Mouse (Mus musculus) myocyte (in vitro differentiated cells): ENCODE measurements around the gene Ppp2r5d.

Experiments
- CEBPB ChIP-seq: IDR thresholded peaks from 2 replicates; pipeline ENCODE4 v1.6.1; 2011; ENCODE audit warnings: mild to moderate bottlenecking, moderate library complexity; ENCODE audit not compliant: poor library complexity, insufficient read depth, severe bottlenecking
- MAX ChIP-seq: IDR thresholded peaks from one replicate; pipeline ENCODE4 v1.6.1; 2011; ENCODE audit warnings: low read depth, mild to moderate bottlenecking, control low read depth
- MYOD1 ChIP-seq, 3 experiments: IDR thresholded peaks; one replicate each; pipeline ENCODE4 v1.6.1; 2011; ENCODE audit warnings: control low read depth in 2 of 3, low read depth in 2 of 3, mild to moderate bottlenecking in 2 of 3, moderate library complexity in 1 of 3; ENCODE audit not compliant: insufficient read length in 2 of 3, control insufficient read depth in 1 of 3
- POLR2A ChIP-seq: IDR thresholded peaks from one replicate; pipeline ENCODE4 v1.6.1; 2011; ENCODE audit warnings: low read depth, mild to moderate bottlenecking, control low read depth, moderate library complexity; ENCODE audit not compliant: insufficient read length
- POLR2AphosphoS2 ChIP-seq: IDR thresholded peaks from one replicate; pipeline ENCODE4 v1.6.1; 2011; ENCODE audit warnings: low read depth, control low read depth; ENCODE audit not compliant: insufficient read length
- REST ChIP-seq: IDR thresholded peaks from one replicate; pipeline ENCODE4 v1.6.1; 2011; ENCODE audit warnings: mild to moderate bottlenecking, control low read depth, moderate library complexity; ENCODE audit not compliant: insufficient read depth, insufficient read length
- SRF ChIP-seq: IDR thresholded peaks from one replicate; pipeline ENCODE4 v1.6.1; 2011; ENCODE audit warnings: low read depth; ENCODE audit not compliant: control insufficient read depth, insufficient read length
- TCF12 ChIP-seq: IDR thresholded peaks from one replicate; pipeline ENCODE4 v1.6.1; 2011; ENCODE audit warnings: mild to moderate bottlenecking, control low read depth; ENCODE audit not compliant: poor library complexity, insufficient read depth, severe bottlenecking
- USF1 ChIP-seq: IDR thresholded peaks from one replicate; pipeline ENCODE4 v1.6.1; 2011; ENCODE audit warnings: low read depth, mild to moderate bottlenecking, control low read depth, moderate library complexity

GRCm38 (mm10) chr17:46691390-46691789 is 13.5 kb downstream of the Ppp2r5d start:
- TF ChIP-seq POLR2A (no peak), USF1 (no peak), REST (no peak), MAX (no peak), MYOD1 (IDR thresholded peaks at IDR 0.05; ENCODE audit: control insufficient read depth in 1 of 3, insufficient read length in 2 of 3, low read depth in 2 of 3) (no peak), TCF12 (no peak), CEBPB (no peak), POLR2AphosphoS2 (no peak), SRF (no peak)
